Mouse (Mus musculus): Measurements from ENCODE around the gene Rpl23a. TPM values are rescaled to one million over a fixed set of nuclear protein-coding genes. Genes with fewer than 3 reads are reported as not detected.

Rpl23a gene
- polyA plus RNA-seq, 1 experiment from 2014 or later: 732 TPM

GRCm38 (mm10) chr11:78176905-78177331 is 6.5 kb downstream of the Rpl23a start:
- Histone ChIP-seq H3K4me3 (ENCODE audit: low read depth, low read length) (peak overlapping the region; percentile 81), H3K4me2 (ENCODE audit: low read depth, low read length) (peak overlapping the region; percentile 96), H3K4me1 (ENCODE audit: insufficient read depth) (peaks cover 41% of the 10 kb centered on the region), H3K27me3 (ENCODE audit: insufficient read depth, low read length) (no peaks in the 10 kb centered on the region), H3K36me3 (replicated peaks; ENCODE audit: insufficient read depth, low read length) (peaks cover 25% of the 10 kb centered on the region), H3K9me3 (ENCODE audit: low read length) (no peaks in the 10 kb centered on the region), H3K9ac (replicated peaks) (peak overlapping the region; percentile 84), H3K27ac (ENCODE audit: low read depth) (peak overlapping the region; percentile 96)
- peak; percentile 56 for DNase-seq
- peak; percentile 6; the same call in 1 of the 2 replicates for ATAC-seq
- TF ChIP-seq CTCF (IDR thresholded peaks at IDR 0.05; ENCODE audit: low read depth): no peak
- TF ChIP-seq EP300 (IDR thresholded peaks at IDR 0.05; ENCODE audit: low read depth): no peak
- 1% methylated on average over 23 of the region's 23 CpGs for WGBS (ENCODE audit: insufficient replicate concordance)

GRCm38 (mm10) chr11:78176402-78176862 is 7.0 kb downstream of the Rpl23a start, which contains the start of the genes Nek8 and Tlcd1:
TSS of gene Nek8 (minus strand) at chr11:78176675.
TSS of gene Tlcd1 (plus strand) at chr11:78176711.
- WGBS (ENCODE audit: insufficient replicate concordance): under 1% methylated on average over 32 of the region's 32 CpGs
- peak; percentile 50 for ATAC-seq
- DNase-seq: peak; percentile 95

GRCm38 (mm10) chr11:78175771-78176401 is 7.5 kb downstream of the Rpl23a start:
- no peak for DNase-seq
- Histone ChIP-seq H3K4me1 (ENCODE audit: insufficient read depth) (peaks cover 31% of the 10 kb centered on the region), H3K36me3 (replicated peaks; ENCODE audit: insufficient read depth, low read length) (peaks cover 15% of the 10 kb centered on the region), H3K4me3 (ENCODE audit: low read depth, low read length) (peak overlapping the region; percentile 81), H3K9ac (replicated peaks) (peak overlapping the region; percentile 84), H3K4me2 (ENCODE audit: low read depth, low read length) (peak overlapping the region; percentile 96), H3K9me3 (ENCODE audit: low read length) (no peaks in the 10 kb centered on the region), H3K27me3 (ENCODE audit: insufficient read depth, low read length) (no peaks in the 10 kb centered on the region), H3K27ac (ENCODE audit: low read depth) (peak overlapping the region; percentile 96)
- TF ChIP-seq EP300 (IDR thresholded peaks at IDR 0.05; ENCODE audit: low read depth) (peak; percentile 82), CTCF (IDR thresholded peaks at IDR 0.05; ENCODE audit: low read depth) (peak; percentile 24)
- WGBS (ENCODE audit: insufficient replicate concordance): 1% methylated on average over 9 of the region's 10 CpGs
- no peak for ATAC-seq

More at GRCm38 (mm10) chr11:78176402-78176862, 7.0 kb downstream of the Rpl23a start, which contains the start of the genes Nek8 and Tlcd1:
- Histone ChIP-seq H3K4me3 (ENCODE audit: low read depth, low read length) (peak within 1 kb of the TSS; percentile 81), H3K27me3 (ENCODE audit: insufficient read depth, low read length) (no peaks in the 10 kb centered on the region), H3K9ac (replicated peaks) (peak within 1 kb of the TSS; percentile 84), H3K36me3 (replicated peaks; ENCODE audit: insufficient read depth, low read length) (peaks cover 21% of the 10 kb centered on the region), H3K27ac (ENCODE audit: low read depth) (peak within 1 kb of the TSS; percentile 96), H3K4me1 (ENCODE audit: insufficient read depth) (peaks cover 36% of the 10 kb centered on the region), H3K4me2 (ENCODE audit: low read depth, low read length) (peak within 1 kb of the TSS; percentile 96), H3K9me3 (ENCODE audit: low read length) (no peaks in the 10 kb centered on the region)
- no peak; the same call in 1 of the 2 replicates for TF ChIP-seq EP300 (IDR thresholded peaks at IDR 0.05; ENCODE audit: low read depth)
- no peak for TF ChIP-seq CTCF (IDR thresholded peaks at IDR 0.05; ENCODE audit: low read depth)

GRCm38 (mm10) chr11:78174506-78174905 is 8.9 kb downstream of the Rpl23a start:
- TF ChIP-seq CTCF (IDR thresholded peaks at IDR 0.05; ENCODE audit: low read depth) (no peak), EP300 (IDR thresholded peaks at IDR 0.05; ENCODE audit: low read depth) (no peak)
- no peaks in the 10 kb centered on the region for H3K9me3 ChIP-seq (ENCODE audit: low read length)
- peak overlapping the region; percentile 31; the same call in 1 of the 2 replicates for H3K9ac ChIP-seq (replicated peaks)
- WGBS (ENCODE audit: insufficient replicate concordance): 79% methylated on average over 3 of the region's 3 CpGs
- peak overlapping the region; percentile 45 for H3K27ac ChIP-seq (ENCODE audit: low read depth)
- H3K4me1 ChIP-seq (ENCODE audit: insufficient read depth): peaks cover 25% of the 10 kb centered on the region
- H3K27me3 ChIP-seq (ENCODE audit: insufficient read depth, low read length): no peaks in the 10 kb centered on the region
- no peak for ATAC-seq
- H3K4me3 ChIP-seq (ENCODE audit: low read depth, low read length): no peak overlapping the region
- no peak overlapping the region for H3K4me2 ChIP-seq (ENCODE audit: low read depth, low read length)
- H3K36me3 ChIP-seq (replicated peaks; ENCODE audit: insufficient read depth, low read length): peaks cover 2% of the 10 kb centered on the region; the same call in 1 of the 2 replicates
- no peak for DNase-seq

GRCm38 (mm10) chr11:78172748-78173383 is 10.5 kb downstream of the Rpl23a start:
- Histone ChIP-seq H3K9me3 (ENCODE audit: low read length) (no peaks in the 10 kb centered on the region), H3K27me3 (ENCODE audit: insufficient read depth, low read length) (no peaks in the 10 kb centered on the region), H3K27ac (ENCODE audit: low read depth) (no peak overlapping the region), H3K4me3 (ENCODE audit: low read depth, low read length) (no peak overlapping the region), H3K36me3 (replicated peaks; ENCODE audit: insufficient read depth, low read length) (no peaks in the 10 kb centered on the region), H3K9ac (replicated peaks) (no peak overlapping the region), H3K4me2 (ENCODE audit: low read depth, low read length) (no peak overlapping the region), H3K4me1 (ENCODE audit: insufficient read depth) (peaks cover 34% of the 10 kb centered on the region)
- DNase-seq: peak; percentile 31
- no peak for ATAC-seq
- WGBS (ENCODE audit: insufficient replicate concordance): 81% methylated on average over 19 of the region's 19 CpGs
- TF ChIP-seq CTCF (IDR thresholded peaks at IDR 0.05; ENCODE audit: low read depth) (no peak), EP300 (IDR thresholded peaks at IDR 0.05; ENCODE audit: low read depth) (no peak)
